Mouse (Mus musculus) kidney, postnatal 0 days (tissue): ENCODE measurements around the gene Rad23b. TPM values are rescaled to one million over a fixed set of nuclear protein-coding genes. Genes with fewer than 3 reads are reported as not detected.

ENCODE experiments used
- ATAC-seq: fragments of 200-750 bp; cut with Nextera tagmentation; replicated peaks from 2 replicates; pipeline ENCODE4 v1.8.0; 2017; ENCODE audit warnings: low read depth, moderate number of reproducible peaks, moderate TSS enrichment, moderate library complexity; ENCODE audit not compliant: low FRiP score
- DNase-seq: peaks from one replicate; pipeline ENCODE4 v3.0.0-alpha.2; 2016; ENCODE audit warnings: low spot score
- H3K27ac ChIP-seq: fragments of 300-500 bp; sonication (generic); 2 replicates; pipeline ENCODE4 v1.5.1; 2014; ENCODE audit warnings: mild to moderate bottlenecking
- H3K27me3 ChIP-seq: fragments of 300-500 bp; sonication (generic); 2 replicates; pipeline ENCODE4 v1.6.1; 2014; ENCODE audit warnings: low read length, mixed read lengths; ENCODE audit not compliant: insufficient read depth
- H3K36me3 ChIP-seq: fragments of 300-500 bp; sonication (generic); 2 replicates; pipeline ENCODE4 v1.6.1; 2014; ENCODE audit warnings: low read length, mixed read lengths; ENCODE audit not compliant: insufficient read depth
- H3K4me1 ChIP-seq: fragments of 300-500 bp; sonication (generic); replicated peaks from 2 replicates; pipeline ENCODE4 v1.6.1; 2014; ENCODE audit warnings: antibody characterized with exemption, low read length, mixed read lengths; ENCODE audit not compliant: insufficient read depth
- H3K4me2 ChIP-seq: fragments of 300-500 bp; sonication (generic); 2 replicates; pipeline ENCODE4 v1.6.1; 2014; ENCODE audit warnings: mild to moderate bottlenecking, low read length, moderate library complexity, mixed read lengths
- H3K4me3 ChIP-seq: fragments of 300-500 bp; sonication (generic); replicated peaks from 2 replicates; pipeline ENCODE4 v1.5.1; 2014; ENCODE audit warnings: low read depth, low read length
- H3K9ac ChIP-seq: fragments of 300-500 bp; sonication (generic); 2 replicates; pipeline ENCODE4 v1.6.1; 2014; ENCODE audit warnings: low read depth, low read length
- H3K9me3 ChIP-seq: fragments of 300-500 bp; sonication (generic); replicated peaks from 2 replicates; pipeline ENCODE4 v1.6.1; 2016; ENCODE audit warnings: low read length, inconsistent platforms, mixed read lengths
- CTCF ChIP-seq: IDR thresholded peaks from 2 replicates; pipeline ENCODE4 v1.5.1; 2016; ENCODE audit warnings: antibody characterized with exemption, low read depth, mild to moderate bottlenecking, moderate library complexity
- WGBS: fragments of 180-500 bp; shearing (Covaris S2); extraction: QIAGEN DNeasy Blood & Tissue Kit; methylation state at CpG from one replicate; pipeline ENCODE4 v1.1.7; 2014; 5-methylcytosine and 5-hydroxymethylcytosine counted together
- polyA plus RNA-seq: library from polyadenylated mRNA; unstranded; fragments of >200 nt; fragmentation: Nextera tagmentation; extraction: Ambion mirVana; gene quantifications from 2 replicates; pipeline ENCODE4 v1.2.1, GENCODE M21; 2015

Rad23b gene
- polyA plus RNA-seq, 1 experiment from 2014 or later, result 79.7 TPM

DNA sequence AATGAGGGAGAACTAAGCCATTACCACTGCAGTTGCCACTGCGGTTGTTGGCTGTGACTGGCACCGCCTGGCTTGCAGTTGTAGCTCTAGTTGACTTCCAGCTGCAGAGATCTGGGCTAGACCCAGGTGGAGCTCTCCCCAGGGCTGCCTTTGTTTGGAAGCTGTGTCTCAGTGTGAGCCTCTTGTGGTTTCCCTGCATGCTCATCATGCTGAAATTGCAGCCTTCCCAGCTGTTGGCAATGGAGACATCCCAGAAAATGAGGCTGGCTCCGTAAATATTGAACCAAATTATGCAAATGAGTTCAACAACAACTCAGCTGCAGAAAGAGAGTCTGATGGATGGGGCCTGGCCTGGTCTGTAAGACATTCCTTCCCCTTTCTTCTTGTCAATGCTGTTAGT, 66.0 kb downstream of the Rad23b start:
- Histone ChIP-seq H3K27me3 (no peaks in the 10 kb centered on the region), H3K36me3 (no peaks in the 10 kb centered on the region), H3K4me3 (no peak overlapping the region), H3K4me1 (no peaks in the 10 kb centered on the region), H3K27ac (no peak overlapping the region), H3K9me3 (no peaks in the 10 kb centered on the region), H3K4me2 (no peak overlapping the region), H3K9ac (no peak overlapping the region)
- no peak for DNase-seq
- no peak for ATAC-seq
- TF ChIP-seq CTCF, result no peak
- 54% methylated on average over 3 of the region's 3 CpGs for WGBS

DNA sequence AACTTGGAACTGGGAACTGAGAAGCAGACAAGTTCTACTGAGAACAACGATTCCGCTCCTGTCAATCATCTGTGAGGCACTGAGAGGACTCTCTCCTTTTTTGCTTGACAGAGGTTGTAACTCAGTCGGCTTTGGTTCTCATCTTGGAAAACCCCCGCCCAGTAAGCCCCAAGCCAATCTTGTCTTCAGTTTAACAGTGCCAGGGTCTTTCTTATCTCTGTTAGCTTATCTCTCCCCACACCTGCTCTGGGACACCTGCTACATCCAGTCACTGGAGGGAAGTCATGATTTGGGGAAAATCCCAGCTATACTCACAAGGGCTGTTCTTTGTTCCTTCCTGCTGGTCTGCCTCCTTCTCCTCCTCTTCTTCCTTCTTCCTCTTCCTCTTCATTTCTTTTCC, 76.4 kb downstream of the Rad23b start:
- Histone ChIP-seq H3K9ac (no peak overlapping the region), H3K27me3 (no peaks in the 10 kb centered on the region)
- 79% methylated on average over 4 of the region's 4 CpGs for WGBS

More for the DNA sequence above, 76.4 kb downstream of the Rad23b start:
- no peak for TF ChIP-seq CTCF
- Histone ChIP-seq H3K4me1 (no peaks in the 10 kb centered on the region), H3K36me3 (no peaks in the 10 kb centered on the region), H3K9me3 (no peaks in the 10 kb centered on the region), H3K27ac (no peak overlapping the region), H3K4me3 (no peak overlapping the region), H3K4me2 (no peak overlapping the region)
- no peak for ATAC-seq
- DNase-seq, result no peak

Other genes with a start within 250 kb of the Rad23b start
- 6.6 and 7.3 TPM in 2 replicates for gene Klf4, start 182.4 kb downstream of the Rad23b start, polyA plus RNA-seq